Mouse (Mus musculus) C2C12 (cell line): Measurements from ENCODE around the gene Mastl.

Source experiments
- CEBPB ChIP-seq: IDR thresholded peaks from one replicate; pipeline ENCODE4 v1.6.1; 2011; ENCODE audit warnings: low read depth, mild to moderate bottlenecking, control low read depth, moderate library complexity
- CTCF ChIP-seq: IDR thresholded peaks from one replicate; pipeline ENCODE4 v1.5.1; 2011; ENCODE audit not compliant: control insufficient read depth, insufficient read depth, insufficient read length
- FOSL1 ChIP-seq: IDR thresholded peaks from one replicate; pipeline ENCODE4 v1.8.0; 2011; ENCODE audit warnings: mild to moderate bottlenecking, low read length; ENCODE audit not compliant: poor library complexity, insufficient read depth, severe bottlenecking
- MAX ChIP-seq: IDR thresholded peaks from one replicate; pipeline ENCODE4 v1.6.1; 2011; ENCODE audit warnings: mild to moderate bottlenecking, control low read depth
- MYOD1 ChIP-seq: IDR thresholded peaks from one replicate; pipeline ENCODE4 v1.6.1; 2011; ENCODE audit warnings: low read depth; ENCODE audit not compliant: control insufficient read depth, insufficient read length
- USF1 ChIP-seq: IDR thresholded peaks from one replicate; pipeline ENCODE4 v1.6.1; 2011; ENCODE audit warnings: low read depth, mild to moderate bottlenecking, control low read depth, moderate library complexity

DNA sequence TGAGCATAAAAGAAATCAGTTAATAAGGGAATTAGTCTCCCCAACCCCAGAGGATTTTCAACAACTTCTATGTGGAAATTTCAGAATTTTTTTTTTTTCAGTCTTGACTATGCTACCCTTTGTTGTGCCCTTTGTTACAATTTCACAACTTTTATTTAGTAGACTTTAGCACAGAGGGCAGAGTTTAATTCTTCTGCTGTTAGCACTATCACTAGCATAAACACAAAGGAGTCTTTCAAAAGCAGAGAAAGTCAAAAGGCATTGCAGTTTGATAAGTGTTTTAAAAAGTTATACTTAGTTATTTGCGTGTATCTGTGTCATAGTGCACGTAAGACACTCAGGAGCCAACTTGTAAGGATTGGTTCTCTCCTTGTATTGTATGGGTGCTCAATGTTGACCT lies 77.2 kb downstream of the Mastl start:
- no peak for TF ChIP-seq USF1
- TF ChIP-seq CTCF = no peak
- TF ChIP-seq MAX = no peak
- no peak for TF ChIP-seq MYOD1
- no peak for TF ChIP-seq FOSL1
- no peak for TF ChIP-seq CEBPB
